Mouse (Mus musculus) megakaryocyte-erythroid progenitor cell, adult 5 weeks (primary cell): Measurements from ENCODE around the gene Gm10338. TPM values are rescaled to one million over a fixed set of nuclear protein-coding genes. Genes with fewer than 3 reads are reported as not detected.

Source experiments
- polyA plus RNA-seq: library from polyadenylated mRNA; stranded (reverse); fragments of >175 nt; gene quantifications from 2 replicates; pipeline ENCODE4 v1.2.3, GENCODE M21; 2012

Gene Gm10338
- polyA plus RNA-seq = not detected in 2 replicates

GRCm38 (mm10) chr14:7595492-7595891 is at the start of gene Gm10338:
Gm10338 (minus strand) TSS chr14:7595592.

GRCm38 (mm10) chr14:7643872-7644271 is 48.5 kb upstream of the Gm10338 start, which contains the start of gene Gm10128:
Gm10128 (minus strand) TSS chr14:7643972.

DNA sequence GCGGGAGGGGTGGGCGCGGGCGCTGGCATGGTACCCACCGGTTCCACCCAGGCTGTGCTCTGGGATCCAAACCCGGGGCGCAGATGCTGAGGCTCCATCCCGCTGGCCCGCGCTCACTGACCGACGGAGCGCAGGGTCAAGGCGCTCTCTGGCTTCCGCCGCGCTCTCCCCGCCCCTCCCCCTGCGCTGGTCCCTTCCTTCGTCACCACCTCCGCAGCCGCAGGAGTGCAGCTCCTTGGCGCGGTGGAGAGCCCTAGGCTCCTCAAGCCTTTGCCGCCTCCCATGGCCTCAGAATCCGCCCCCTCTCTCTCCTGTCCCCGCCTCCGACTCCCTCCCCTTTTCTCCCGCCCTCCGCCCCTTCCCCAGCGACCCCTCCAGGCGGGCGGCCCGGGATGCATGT is 27.0 kb downstream of the Gm10338 start, which contains the start of gene Gm3558:
Gene Gm3558 (minus strand): TSS at position 185 of the 400 bp plus-strand sequence.

Other genes with a start within 250 kb of the Gm10338 start
- gene Gm8374, start 230.5 kb downstream of the Gm10338 start, polyA plus RNA-seq = not detected in 2 replicates
- 0.27 TPM in 1 of 2 replicates, not detected in the other for gene Gm3755, start 144.7 kb downstream of the Gm10338 start, polyA plus RNA-seq
- gene Gm3752, start 111.8 kb downstream of the Gm10338 start, polyA plus RNA-seq = not detected in 2 replicates
- not detected in 2 replicates for gene Gm3558, start 27.0 kb downstream of the Gm10338 start, polyA plus RNA-seq
- gene Gm10128, start 48.4 kb upstream of the Gm10338 start, polyA plus RNA-seq = not detected in 2 replicates
- gene Gm26661, start 196.0 kb upstream of the Gm10338 start, polyA plus RNA-seq = not detected in 2 replicates
- 7.3 and 10.4 TPM in 2 replicates for gene Flnb, start 222.4 kb upstream of the Gm10338 start, polyA plus RNA-seq